Comparison of ENCODE assay signal across 10 mouse cellular contexts in the genomic region with DNA sequence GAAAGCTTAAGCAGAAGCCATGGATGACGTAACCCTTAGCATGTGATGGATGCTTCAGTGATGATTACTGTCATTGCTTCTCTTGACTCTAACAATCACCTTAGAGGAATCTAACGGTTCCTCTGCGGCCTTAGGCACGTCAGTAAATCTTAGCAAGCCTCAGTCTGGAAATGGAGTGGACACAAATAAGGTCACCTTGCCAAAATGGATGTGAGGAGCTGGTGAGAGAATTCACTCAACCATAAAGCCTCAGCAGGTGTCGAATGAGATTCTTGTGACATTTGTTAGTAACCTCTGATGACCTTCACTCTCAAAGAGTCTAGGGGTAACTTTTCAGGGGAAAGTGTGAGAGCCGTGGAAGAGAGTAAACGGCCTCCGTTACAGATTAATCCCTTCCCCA.
A peak's percentile ranks its signal among the peaks of the same experiment; 100 is the strongest.
DNase-seq lines count a peak whose midpoint lies in the region; ATAC-seq and TF ChIP-seq lines count a peak whose summit lies in the region.
"Had no signal": no experiment of that assay in that cellular context is flagged by ENCODE, and none has a peak within 500 bp of the region (broad histone marks: within the 10 kb centered on the region; RNA-seq: fewer than 3 reads in every experiment).

No protein-coding gene starts in this region.

- no peak for TF ChIP-seq EP300 in lung, postnatal 0 days (IDR thresholded peaks at IDR 0.05)

- no peaks in the 10 kb centered on the region for H3K27me3 ChIP-seq in heart, embryonic 10.5 days (ENCODE audit: insufficient read depth, poor library complexity, severe bottlenecking)
- H3K27me3 ChIP-seq in lung, embryonic 14.5 days (ENCODE audit: insufficient read depth, low read length): no peaks in the 10 kb centered on the region
- no peaks in the 10 kb centered on the region for H3K27me3 ChIP-seq in lung, postnatal 0 days (replicated peaks; ENCODE audit: insufficient read depth, low read length)
- H3K27me3 ChIP-seq in forebrain, embryonic 14.5 days (replicated peaks; ENCODE audit: control insufficient read depth, insufficient read depth, low read length): 0 out of 2 replicates have a peak, but pooled peaks cover 7% of the 10 kb centered on the region
- no peaks in the 10 kb centered on the region for H3K27me3 ChIP-seq in cerebellum, adult 2 months (ENCODE audit: control insufficient read depth, insufficient read depth, low read length)
- H3K27me3 ChIP-seq: liver, embryonic 13.5 days had no signal

- no peak for ATAC-seq in lung, embryonic 14.5 days (ENCODE audit: insufficient read depth)
- no peak for ATAC-seq in lung, postnatal 0 days
- ATAC-seq in forebrain, embryonic 14.5 days: 0 out of 2 replicates have a peak, but pooled peaks have one; percentile 13
- ATAC-seq: activated CD4-positive, CD25-positive, alpha-beta regulatory T cell, adult 4 months had no signal

- H3K4me1 ChIP-seq in heart, embryonic 10.5 days: peaks cover 12% of the 10 kb centered on the region
- peaks cover 6% of the 10 kb centered on the region; the same call in 1 of the 2 replicates for H3K4me1 ChIP-seq in lung, embryonic 14.5 days (ENCODE audit: insufficient read depth)
- H3K4me1 ChIP-seq in lung, postnatal 0 days (ENCODE audit: insufficient read depth, low read depth, low read length): peaks cover 4% of the 10 kb centered on the region; the same call in 1 of the 2 replicates
- 0 out of 2 replicates have a peak, but pooled peaks cover 2% of the 10 kb centered on the region for H3K4me1 ChIP-seq in forebrain, embryonic 14.5 days (ENCODE audit: control insufficient read depth, insufficient read depth, low read length)
- H3K4me1 ChIP-seq in cerebellum, adult 2 months (ENCODE audit: control insufficient read depth, insufficient read depth, low read length): no peaks in the 10 kb centered on the region
- H3K4me1 ChIP-seq: liver, embryonic 13.5 days had no signal

- 60% methylated on average over 8 of the region's 8 CpGs for WGBS in heart, embryonic 10.5 days
- 35% methylated on average over 8 of the region's 8 CpGs for WGBS in lung, embryonic 14.5 days
- WGBS in lung, postnatal 0 days: 45% methylated on average over 8 of the region's 8 CpGs
- 30% methylated on average over 8 of the region's 8 CpGs for WGBS in forebrain, embryonic 14.5 days
- WGBS in cerebellum, adult 2 months: 25% methylated on average over 8 of the region's 8 CpGs

- H3K27ac ChIP-seq in heart, embryonic 10.5 days: peak overlapping the region; percentile 64; the same call in 1 of the 2 replicates
- H3K27ac ChIP-seq in lung, embryonic 14.5 days (ENCODE audit: low read depth): peak overlapping the region; percentile 59; the same call in 1 of the 2 replicates
- H3K27ac ChIP-seq in lung, postnatal 0 days (ENCODE audit: low read length): no peak overlapping the region
- H3K27ac ChIP-seq in forebrain, embryonic 14.5 days (ENCODE audit: low read depth, low read length): 0 out of 2 replicates have a peak overlapping the region, but pooled peaks have one; percentile 4
- no peak overlapping the region for H3K27ac ChIP-seq in cerebellum, adult 2 months (ENCODE audit: insufficient read depth, low read length)
- H3K27ac ChIP-seq: liver, embryonic 13.5 days had no signal

- no peak for DNase-seq in heart, embryonic 10.5 days (ENCODE audit: low spot score)
- DNase-seq in heart, adult 9 months (ENCODE audit: low spot score in 2 of 2): no peak
- DNase-seq in lung, embryonic 14.5 days: peak; percentile 2
- no peak for DNase-seq in lung, postnatal 0 days (ENCODE audit: low spot score)
- no peak for DNase-seq in forebrain, embryonic 14.5 days (ENCODE audit: low spot score)
- peak; percentile 26 for DNase-seq in retina, embryonic 14.5 days (ENCODE audit: low spot score)
- DNase-seq in T-cell, adult 2 months (ENCODE audit: low spot score): no peak
- no peak for DNase-seq in cerebellum, adult 2 months
- DNase-seq: liver, embryonic 13.5 days had no signal

- TF ChIP-seq POLR2A in cerebellum, adult 2 months (IDR thresholded peaks at IDR 0.05; ENCODE audit: borderline replicate concordance, insufficient read depth, low read length): no peak

- no peak overlapping the region for H3K4me3 ChIP-seq in heart, embryonic 10.5 days
- no peak overlapping the region for H3K4me3 ChIP-seq in lung, embryonic 14.5 days (ENCODE audit: low read depth, low read length)
- no peak overlapping the region for H3K4me3 ChIP-seq in lung, postnatal 0 days (ENCODE audit: low read depth, low read length)
- no peak overlapping the region for H3K4me3 ChIP-seq in forebrain, embryonic 14.5 days (ENCODE audit: low read depth, low read length)
- no peak overlapping the region for H3K4me3 ChIP-seq in cerebellum, adult 2 months (replicated peaks; ENCODE audit: insufficient read depth, low read depth, low read length)
- H3K4me3 ChIP-seq: liver, embryonic 13.5 days had no signal

- H3K4me2 ChIP-seq in lung, embryonic 14.5 days: no peak overlapping the region
- H3K4me2 ChIP-seq in lung, postnatal 0 days (replicated peaks; ENCODE audit: low read depth, low read length): no peak overlapping the region
- H3K4me2 ChIP-seq in forebrain, embryonic 14.5 days (ENCODE audit: low read length): no peak overlapping the region
- H3K4me2 ChIP-seq: liver, embryonic 13.5 days had no signal

- no peak overlapping the region for H3K9ac ChIP-seq in lung, embryonic 14.5 days
- no peak overlapping the region for H3K9ac ChIP-seq in lung, postnatal 0 days (replicated peaks; ENCODE audit: low read depth)
- no peak overlapping the region for H3K9ac ChIP-seq in forebrain, embryonic 14.5 days (ENCODE audit: low read length)
- H3K9ac ChIP-seq: liver, embryonic 13.5 days had no signal

- H3K9me3 ChIP-seq in heart, embryonic 10.5 days: no peaks in the 10 kb centered on the region
- no peaks in the 10 kb centered on the region for H3K9me3 ChIP-seq in lung, embryonic 14.5 days (ENCODE audit: low read depth, low read length)
- no peaks in the 10 kb centered on the region for H3K9me3 ChIP-seq in lung, postnatal 0 days (ENCODE audit: low read length)
- H3K9me3 ChIP-seq in forebrain, embryonic 14.5 days (replicated peaks; ENCODE audit: control insufficient read depth, low read length): no peaks in the 10 kb centered on the region
- H3K9me3 ChIP-seq: liver, embryonic 13.5 days had no signal

- no peaks in the 10 kb centered on the region for H3K36me3 ChIP-seq in heart, embryonic 10.5 days
- no peaks in the 10 kb centered on the region for H3K36me3 ChIP-seq in lung, embryonic 14.5 days (ENCODE audit: insufficient read depth)
- no peaks in the 10 kb centered on the region for H3K36me3 ChIP-seq in lung, postnatal 0 days (ENCODE audit: insufficient read depth, low read length)
- no peaks in the 10 kb centered on the region for H3K36me3 ChIP-seq in forebrain, embryonic 14.5 days (ENCODE audit: control insufficient read depth, insufficient read depth, low read length)
- H3K36me3 ChIP-seq: liver, embryonic 13.5 days had no signal

- no peak for TF ChIP-seq CTCF in lung, embryonic 14.5 days (IDR thresholded peaks at IDR 0.05; ENCODE audit: low read depth)
- TF ChIP-seq CTCF in lung, postnatal 0 days (IDR thresholded peaks at IDR 0.05): no peak
- TF ChIP-seq CTCF in cerebellum, adult 2 months (IDR thresholded peaks at IDR 0.05; ENCODE audit: borderline replicate concordance, insufficient read depth, low read depth, low read length): no peak

Comparison
In these comparisons a context has a peak if more than half of its experiments do, and no peak if none do; other contexts are left out.
1. DNase-seq: peak in lung, embryonic 14.5 days (single experiment) and retina, embryonic 14.5 days (single experiment); none in heart, embryonic 10.5 days (single experiment), heart, adult 9 months (0 of 2), lung, postnatal 0 days (single experiment), forebrain, embryonic 14.5 days (single experiment), T-cell, adult 2 months (single experiment) and cerebellum, adult 2 months (0 of 2).
2. H3K27ac ChIP-seq: peak in heart, embryonic 10.5 days (single experiment), lung, embryonic 14.5 days (single experiment) and forebrain, embryonic 14.5 days (single experiment); none in lung, postnatal 0 days (single experiment) and cerebellum, adult 2 months (single experiment).